Mouse (Mus musculus): Measurements from ENCODE around the gene Junb.
A peak's percentile ranks its signal among the peaks of the same experiment; 100 is the strongest.

Gene Junb

GRCm38 (mm10) chr8:84987903-84988302 is 9.4 kb upstream of the Junb start:
- no peak for DNase-seq (ENCODE audit: low spot score in 2 of 2)

GRCm38 (mm10) chr8:84987388-84987787 is 8.9 kb upstream of the Junb start:
- no peak for DNase-seq (ENCODE audit: low spot score in 2 of 2)

- no peak for DNase-seq (ENCODE audit: low spot score in 2 of 2)
These were observed 7.9 kb upstream of the Junb start for GRCm38 (mm10) chr8:84986379-84986945.

- peak; percentile 81 to 87 for DNase-seq (ENCODE audit: low spot score in 2 of 2)
These were observed 7.3 kb upstream of the Junb start for GRCm38 (mm10) chr8:84985684-84986378.

GRCm38 (mm10) chr8:84985049-84985683 is 6.6 kb upstream of the Junb start:
- DNase-seq (ENCODE audit: low spot score in 2 of 2): no peak

GRCm38 (mm10) chr8:84984294-84985048 is 6.0 kb upstream of the Junb start:
- peak; percentile 66 to 77 for DNase-seq (ENCODE audit: low spot score in 2 of 2)

- peak; percentile 35 to 70 for DNase-seq (ENCODE audit: low spot score in 2 of 2)
These were observed 4.0 kb upstream of the Junb start for GRCm38 (mm10) chr8:84982499-84983011.

- DNase-seq (ENCODE audit: low spot score in 2 of 2): peak; percentile 67 to 75
These were observed 3.4 kb upstream of the Junb start for GRCm38 (mm10) chr8:84981644-84982498.

- DNase-seq (ENCODE audit: low spot score in 2 of 2): peak; percentile 77 to 79
These were observed 2.3 kb upstream of the Junb start for GRCm38 (mm10) chr8:84980622-84981358.

GRCm38 (mm10) chr8:84979599-84980421 is 1.3 kb upstream of the Junb start:
- peak; percentile 96 to 97 for DNase-seq (ENCODE audit: low spot score in 2 of 2)

- peak; percentile 59 to 67 for DNase-seq (ENCODE audit: low spot score in 2 of 2)
These were observed 877 bp downstream of the Junb start for GRCm38 (mm10) chr8:84977435-84978247.

- no peak for DNase-seq (ENCODE audit: low spot score in 2 of 2)
These were observed 1.6 kb downstream of the Junb start for GRCm38 (mm10) chr8:84976763-84977434.

GRCm38 (mm10) chr8:84976031-84976762 is 2.3 kb downstream of the Junb start:
- DNase-seq (ENCODE audit: low spot score in 2 of 2): peak; percentile 89 to 93

GRCm38 (mm10) chr8:84975434-84975833 is 3.1 kb downstream of the Junb start:
- DNase-seq (ENCODE audit: low spot score in 2 of 2): peak; percentile 39 to 45

GRCm38 (mm10) chr8:84974543-84975142 is 3.9 kb downstream of the Junb start:
- no peak for DNase-seq (ENCODE audit: low spot score in 2 of 2)

- no peak for DNase-seq (ENCODE audit: low spot score in 2 of 2)
These were observed 4.5 kb downstream of the Junb start for GRCm38 (mm10) chr8:84973803-84974542.

Measured in urinary bladder, adult 18-20 months (tissue).